Mouse (Mus musculus) left cerebral cortex, postnatal 36 days (tissue): Measurements from ENCODE around the gene Arl16. TPM values are rescaled to one million over a fixed set of nuclear protein-coding genes. Genes with fewer than 3 reads are reported as not detected.

ENCODE experiments used
- DNase-seq, 2 experiments: peaks; one replicate each; pipeline ENCODE4 v3.0.0; 2021 to 2022; ENCODE audit warnings: low spot score in 2 of 2, mixed read lengths in 1 of 2
- intact Hi-C: fragments of 180-260 bp; cut with DNase I; formaldehyde crosslinking; loops from one replicate; pipeline ENCODE4 v1.15.1; 2025
- total RNA-seq, 2 experiments: library from RNA; stranded (reverse); gene quantifications; 2 replicates each; pipeline ENCODE4 v1.2.3; 2021

Arl16 gene
- total RNA-seq, 2 experiments from 2014 or later: 49.3 to 55.0 TPM

DNA sequence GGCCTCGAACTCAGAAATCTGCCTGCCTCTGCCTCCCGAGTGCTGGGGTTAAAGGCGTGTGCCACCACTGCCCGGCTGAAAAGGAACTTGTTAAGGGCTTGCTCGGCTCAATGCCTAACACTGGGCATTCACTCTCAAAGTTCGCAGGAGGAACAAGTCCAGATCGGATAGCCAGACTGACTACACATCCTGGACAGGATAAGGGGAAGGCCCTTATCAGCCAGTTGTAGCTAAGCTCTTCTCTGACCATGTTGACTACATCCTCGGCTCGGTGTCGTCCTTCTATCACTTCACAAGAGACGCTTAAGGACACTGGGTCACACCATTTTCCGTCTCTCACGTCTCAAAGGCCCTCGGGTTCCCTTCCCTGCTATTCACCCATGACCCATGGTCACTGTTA lies 10.0 kb downstream of the Arl16 start:
- DNase-seq: no peak
- intact Hi-C loops: no loop called here

DNA sequence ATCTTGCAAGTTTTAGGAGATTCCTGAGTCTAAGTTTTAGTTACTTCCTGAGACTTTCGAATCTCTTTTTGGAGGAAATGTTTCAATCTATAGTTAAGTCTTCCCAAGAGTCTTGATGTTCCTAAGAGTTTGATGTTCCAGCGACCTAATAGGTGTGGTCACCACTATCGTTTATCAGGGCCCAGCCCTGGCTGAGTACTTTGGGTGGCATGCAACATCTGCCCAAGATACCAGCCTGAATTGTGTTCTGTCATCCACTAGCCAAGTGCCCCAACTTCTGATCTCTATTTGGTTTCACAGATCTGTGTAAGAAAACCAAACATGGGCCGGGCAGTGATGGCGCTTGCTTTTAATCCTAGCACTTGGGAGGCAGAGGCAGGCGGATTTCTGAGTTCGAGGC lies 12.0 kb downstream of the Arl16 start:
- intact Hi-C loops: no loop called here
- DNase-seq: no peak

DNA sequence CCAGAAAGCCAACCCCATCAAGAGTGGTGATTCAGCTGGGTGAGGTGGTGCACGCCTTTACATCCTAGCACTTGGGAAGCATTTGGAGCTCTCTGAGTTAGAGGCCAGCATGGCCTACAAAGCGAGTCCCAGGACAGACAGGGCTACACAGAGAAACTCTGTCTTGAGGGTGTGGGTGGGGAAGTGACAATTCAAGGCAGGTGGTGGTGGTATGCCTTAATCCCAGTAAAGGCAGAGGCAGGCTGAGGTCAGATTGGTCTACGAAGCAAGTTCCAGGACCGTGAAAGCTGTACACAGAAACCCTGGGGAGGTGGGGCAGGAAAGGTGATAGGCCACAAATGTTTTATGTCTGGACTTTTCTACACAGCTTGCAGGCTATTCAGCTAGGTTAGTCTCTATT lies 12.4 kb downstream of the Arl16 start:
- intact Hi-C loops: no loop called here
- DNase-seq: no peak

DNA sequence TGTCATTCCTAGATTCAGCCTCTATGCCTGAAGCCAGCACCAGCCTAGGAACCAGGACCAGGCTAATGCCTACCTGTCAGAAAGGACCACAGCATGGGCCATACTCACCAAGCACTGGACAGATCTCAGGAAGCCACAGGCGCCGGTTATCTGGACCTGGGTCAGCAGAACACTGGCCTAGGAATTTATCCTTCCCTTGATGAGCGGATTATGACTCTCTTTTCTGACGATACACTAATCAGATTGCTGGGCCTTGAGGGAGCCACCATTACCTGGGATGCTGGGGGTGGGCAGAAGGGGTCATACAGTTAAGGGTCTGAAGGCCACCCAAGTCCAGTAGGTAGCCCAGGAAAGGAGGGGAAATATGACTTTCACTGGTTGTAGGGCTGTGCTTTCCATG lies 14.1 kb downstream of the Arl16 start, which contains the start of gene Pde6g:
TSS of gene Pde6g (minus strand) at position 195 of the 400 bp plus-strand sequence.
- DNase-seq: no peak
- intact Hi-C loops: no loop called here

DNA sequence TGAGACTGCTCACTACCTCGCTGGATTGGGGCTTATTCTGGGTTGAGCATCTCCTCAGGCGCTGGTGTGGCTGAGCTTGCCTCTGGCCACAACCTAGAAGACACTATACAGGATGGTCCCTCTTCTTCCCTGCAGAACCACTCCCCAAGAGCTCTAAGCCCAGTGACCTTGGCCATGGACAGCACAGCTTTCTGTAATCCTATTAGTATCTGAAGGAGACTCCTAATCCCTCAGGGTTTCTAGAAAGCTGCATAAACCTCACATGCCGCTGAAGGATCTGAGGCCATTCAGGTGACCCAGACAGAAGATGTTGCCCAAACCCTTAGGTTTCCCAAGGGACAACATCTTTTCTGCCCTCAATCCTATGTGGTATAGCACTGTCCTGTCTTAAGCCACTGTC lies 15.2 kb downstream of the Arl16 start:
- DNase-seq: no peak
- intact Hi-C loops: no loop called here

DNA sequence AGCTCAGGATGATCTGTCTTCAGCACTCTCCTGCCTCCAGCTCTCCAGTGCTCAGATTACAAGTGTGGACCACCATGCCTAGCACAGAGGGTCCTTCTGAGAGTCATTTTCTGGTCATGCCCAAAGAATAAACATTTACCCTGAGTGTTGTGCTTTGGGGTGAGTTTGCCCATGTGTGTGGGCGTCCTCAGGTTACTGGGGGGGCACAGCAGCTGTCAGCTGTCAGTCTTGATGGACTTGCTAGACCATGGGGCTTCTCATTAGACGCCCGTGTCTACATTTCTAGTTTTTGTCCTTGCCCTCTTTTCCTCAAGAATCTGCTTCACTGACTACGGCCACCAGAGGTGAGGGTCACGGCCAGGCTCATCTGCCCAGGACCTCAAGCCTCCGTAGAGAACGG lies 20.2 kb downstream of the Arl16 start:
- no peak for DNase-seq
- intact Hi-C loops: no loop called here

DNA sequence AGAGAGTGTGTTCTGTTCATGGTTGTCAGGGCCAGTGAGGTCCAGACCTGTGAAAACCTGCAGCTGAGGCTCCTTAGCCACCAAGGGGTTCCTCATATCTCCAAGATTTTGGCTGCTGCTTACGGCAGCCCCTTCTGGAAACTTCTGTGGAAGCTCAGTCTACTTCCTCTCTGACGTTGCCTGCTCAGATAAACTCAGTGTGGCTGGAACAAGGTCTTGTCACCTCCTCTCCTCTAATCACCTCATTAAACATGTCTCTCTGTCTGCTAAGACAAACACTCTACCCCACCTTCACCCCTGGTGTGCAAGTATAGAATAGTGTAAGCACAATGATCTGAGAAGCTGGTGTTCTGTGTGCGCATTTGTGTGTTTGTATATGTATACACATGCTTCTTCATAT lies 21.9 kb downstream of the Arl16 start:
- intact Hi-C loops: no loop called here
- DNase-seq: no peak

DNA sequence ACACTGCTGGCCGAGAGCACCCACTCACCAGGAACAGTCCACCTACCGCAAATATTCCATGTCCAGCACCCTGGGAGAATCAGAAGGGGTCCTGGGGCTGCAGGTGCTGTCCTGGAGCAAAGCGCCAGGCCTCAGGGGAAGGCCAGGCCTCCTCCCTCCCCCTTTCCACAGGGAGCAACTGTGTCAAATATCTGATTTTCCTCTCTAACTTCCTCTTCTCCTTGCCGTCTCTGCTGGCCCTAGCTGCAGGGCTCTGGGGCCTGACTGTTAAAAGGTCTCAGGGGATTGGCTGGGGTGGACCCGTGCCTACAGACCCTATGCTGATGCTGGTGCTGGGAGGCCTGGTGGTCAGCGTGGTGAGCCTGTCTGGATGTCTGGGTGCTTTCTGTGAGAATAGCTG lies 23.3 kb downstream of the Arl16 start:
- intact Hi-C loops: no loop called here
- DNase-seq: no peak

DNA sequence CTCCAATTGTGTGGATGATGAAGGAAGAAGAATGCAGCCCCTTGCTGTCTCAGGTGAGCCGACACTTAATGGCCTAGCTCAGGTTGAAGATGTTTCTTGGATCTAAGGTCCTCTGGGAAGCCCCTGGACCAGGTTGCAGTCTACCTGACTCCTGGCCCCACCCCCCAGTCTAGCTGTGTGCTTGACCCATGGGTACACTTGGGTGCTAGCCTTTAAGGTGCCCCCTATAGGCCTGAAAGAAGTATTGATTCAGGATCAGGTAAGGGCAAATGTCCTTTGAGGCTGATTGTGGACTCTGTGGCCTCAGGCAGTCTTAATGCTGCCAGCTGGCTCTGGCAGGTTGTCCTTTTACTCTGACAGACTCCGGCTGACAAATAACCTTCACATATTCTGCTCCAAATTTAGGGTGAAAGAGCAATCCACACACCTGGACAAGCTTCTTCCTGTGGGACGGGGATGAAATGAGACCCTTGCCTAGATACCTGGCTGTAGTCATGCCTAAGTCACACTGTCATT lies 24.6 kb downstream of the Arl16 start:
- intact Hi-C loops: no loop called here
- DNase-seq: no peak

DNA sequence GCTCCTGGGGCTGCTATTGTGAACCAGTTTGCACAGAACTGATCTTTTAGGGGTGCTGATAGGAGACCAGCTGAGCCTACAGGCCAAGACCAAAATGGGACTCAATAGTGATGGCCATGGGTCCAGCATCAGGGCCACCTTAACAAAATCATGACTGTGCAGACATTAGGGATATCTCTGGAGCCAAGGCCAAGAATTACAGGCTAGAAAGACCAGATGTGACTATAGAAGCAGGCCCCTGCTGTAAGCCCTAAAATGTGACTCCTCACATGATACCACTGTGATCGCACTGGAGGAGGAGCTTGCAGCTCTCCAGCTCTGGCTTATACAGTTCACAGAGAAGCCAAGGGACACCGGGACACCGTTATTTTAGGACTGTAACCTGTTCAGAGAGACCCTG lies 25.1 kb downstream of the Arl16 start, which contains the start of gene Tspan10:
TSS of gene Tspan10 (plus strand) at position 301 of the 400 bp plus-strand sequence.
- intact Hi-C loops: no loop called here

DNA sequence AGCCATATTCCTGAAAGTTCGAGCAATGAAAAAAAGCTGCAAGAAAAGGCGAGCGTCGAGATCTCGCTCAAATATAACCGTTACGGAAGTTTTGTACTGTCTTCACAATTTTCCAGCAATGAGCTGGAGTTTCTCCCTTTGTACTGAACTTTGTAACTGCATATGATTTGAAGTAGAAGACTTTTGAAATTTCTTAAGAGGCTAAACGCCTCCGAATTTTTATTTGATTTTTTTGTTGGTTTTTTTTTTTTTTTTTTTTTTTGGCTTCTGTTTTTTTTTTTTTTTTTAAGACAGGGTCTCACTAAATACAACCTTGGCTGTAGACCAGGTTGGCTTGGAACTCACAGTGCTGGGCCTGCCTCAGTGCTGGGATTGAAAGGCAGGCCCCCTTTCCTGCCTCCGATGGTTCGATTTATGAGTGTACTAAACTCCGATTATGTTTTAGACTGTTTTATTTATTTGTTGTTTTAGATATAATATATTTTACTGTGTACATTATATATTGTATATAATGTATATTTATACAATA lies 29.5 kb downstream of the Arl16 start:
- intact Hi-C loops: no loop called here
- DNase-seq: no peak

More for the DNA sequence above, 25.1 kb downstream of the Arl16 start, which contains the start of gene Tspan10:
- DNase-seq: no peak

DNA sequence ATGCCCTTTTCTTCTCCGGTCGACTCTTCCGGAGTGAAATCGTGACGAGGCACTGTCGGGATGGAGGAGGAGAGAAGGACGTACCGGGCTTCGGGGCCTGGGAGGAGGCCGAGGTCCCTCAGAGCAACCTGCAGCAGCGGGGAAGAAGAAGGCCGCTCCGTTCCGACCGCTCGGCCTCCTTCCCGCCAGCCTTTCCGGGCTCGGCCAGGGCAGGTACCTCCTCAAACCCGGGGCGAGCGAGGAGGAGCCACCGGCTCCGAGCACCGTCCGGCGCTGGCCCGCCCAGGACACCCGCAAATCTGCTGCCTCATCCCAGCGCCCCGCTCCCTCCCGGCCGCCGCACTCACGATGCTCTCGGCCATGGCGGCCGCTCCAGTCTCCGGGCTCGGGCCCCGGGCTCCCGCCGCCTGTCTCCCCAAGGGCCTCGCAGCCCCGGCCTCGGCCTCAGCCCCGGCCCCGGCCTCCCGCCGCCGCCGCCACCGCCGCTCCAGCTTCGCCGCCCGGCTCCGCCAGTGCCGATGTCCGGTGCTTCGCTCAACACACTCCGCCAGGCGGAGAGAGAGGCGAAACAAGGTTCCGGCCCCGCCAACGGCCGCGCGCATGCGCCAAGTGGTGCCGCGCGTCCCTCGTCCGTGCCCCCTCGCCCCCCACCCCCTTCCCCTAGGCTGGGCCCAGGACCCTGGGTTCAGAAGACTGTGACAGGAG lies 30.1 kb downstream of the Arl16 start, which contains the start of gene Nploc4:
TSS of gene Nploc4 (minus strand) at position 557 of the 705 bp plus-strand sequence.
- peak; percentile 85 to 87 for DNase-seq
- intact Hi-C loops: no loop called here

DNA sequence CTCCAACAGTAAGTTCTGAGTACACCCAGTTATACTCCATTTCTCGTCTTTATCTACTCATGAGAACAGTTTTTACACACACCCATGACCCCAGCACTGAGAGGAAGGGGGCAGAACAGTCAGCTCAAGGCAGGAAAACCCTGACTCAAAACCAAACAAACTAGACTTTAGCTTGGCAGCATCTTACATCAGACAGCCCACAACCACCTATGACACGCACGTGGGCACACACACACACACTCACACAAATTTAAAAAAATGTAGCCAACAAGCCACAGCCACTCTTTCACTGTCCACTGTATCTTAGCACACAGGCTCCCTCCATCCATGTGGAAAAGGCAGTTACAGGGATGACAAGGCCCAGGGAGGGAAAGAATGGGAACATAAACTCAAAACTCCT lies 40.7 kb downstream of the Arl16 start:
- no peak for DNase-seq
- intact Hi-C loops: no loop called here

DNA sequence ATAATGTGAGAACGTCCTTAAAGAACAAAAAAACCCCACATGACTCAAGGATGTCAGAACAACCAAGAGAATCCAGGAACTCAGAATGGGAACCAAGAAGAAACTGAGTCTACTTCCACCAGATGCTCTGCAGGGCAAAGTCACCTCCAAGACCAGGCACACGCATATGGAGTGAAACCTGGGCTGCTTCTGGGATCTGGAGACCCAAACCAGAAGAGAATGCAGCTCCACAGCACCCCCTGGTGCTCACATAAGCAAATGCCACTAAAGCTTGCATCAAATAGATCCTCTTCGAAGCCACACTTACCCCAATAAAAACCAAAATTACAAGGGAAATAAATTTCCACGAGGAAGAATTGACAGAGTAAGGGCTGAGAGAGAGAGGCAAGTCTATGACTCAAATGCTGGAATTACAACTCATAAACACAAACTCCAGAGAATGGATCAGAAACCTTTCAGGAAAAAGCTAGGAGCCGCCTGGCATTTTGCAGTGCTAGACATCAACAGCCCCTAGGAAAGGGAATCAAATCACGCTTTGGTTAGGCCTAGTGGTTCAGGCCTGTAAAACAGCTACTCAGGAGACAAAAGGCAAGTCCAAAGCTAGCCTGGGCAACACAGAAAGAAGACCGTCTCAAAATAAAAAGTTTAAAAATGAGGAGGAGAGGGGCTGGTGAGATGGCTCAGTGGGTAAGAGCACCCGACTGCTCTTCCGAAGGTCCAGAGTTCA lies 43.7 kb downstream of the Arl16 start:
- intact Hi-C loops: no loop called here
- DNase-seq: peak; percentile 35 to 40

DNA sequence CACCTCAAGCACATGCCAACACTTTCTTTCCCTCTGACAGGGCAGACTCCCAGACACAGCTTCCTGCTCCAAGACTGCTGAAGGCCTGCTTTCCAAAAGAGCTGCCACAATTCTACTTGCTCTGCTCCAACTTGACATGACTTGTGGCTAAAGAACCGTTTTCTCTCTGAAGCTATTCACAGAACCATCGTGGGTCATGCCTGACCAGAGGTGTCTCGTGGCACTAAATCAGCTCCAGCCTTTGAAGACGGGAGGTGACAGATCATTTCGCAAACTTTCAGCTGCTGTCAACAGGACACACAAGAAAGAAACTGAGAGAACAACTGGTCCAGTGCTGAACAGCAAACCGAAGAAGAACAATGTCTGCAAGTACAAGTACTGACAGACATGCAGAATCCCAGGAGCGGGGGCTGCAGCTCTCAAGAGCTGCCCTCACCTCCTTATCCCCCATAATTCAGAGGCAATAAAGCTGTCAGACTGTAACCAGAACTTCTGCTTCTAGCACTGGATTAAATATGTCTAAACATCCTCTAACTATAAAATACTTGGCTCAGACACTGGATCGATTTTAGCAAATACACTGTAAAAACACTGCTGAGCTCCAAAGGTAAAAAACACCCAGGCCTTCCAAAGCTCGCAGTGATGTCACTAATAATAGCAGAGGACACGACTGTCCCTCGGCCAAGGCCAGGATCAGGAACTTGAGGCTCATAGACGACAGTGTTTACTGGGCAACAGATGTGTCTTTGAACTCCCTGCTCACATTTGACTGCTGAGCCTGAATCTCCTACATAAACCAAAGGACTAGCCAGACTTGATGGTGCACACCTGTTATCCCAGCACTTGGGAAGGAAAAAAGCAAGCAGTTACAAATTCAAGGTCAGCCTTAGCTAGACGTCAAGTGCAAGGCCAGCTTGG lies 44.5 kb downstream of the Arl16 start:
- DNase-seq: no peak
- intact Hi-C loops: no loop called here

DNA sequence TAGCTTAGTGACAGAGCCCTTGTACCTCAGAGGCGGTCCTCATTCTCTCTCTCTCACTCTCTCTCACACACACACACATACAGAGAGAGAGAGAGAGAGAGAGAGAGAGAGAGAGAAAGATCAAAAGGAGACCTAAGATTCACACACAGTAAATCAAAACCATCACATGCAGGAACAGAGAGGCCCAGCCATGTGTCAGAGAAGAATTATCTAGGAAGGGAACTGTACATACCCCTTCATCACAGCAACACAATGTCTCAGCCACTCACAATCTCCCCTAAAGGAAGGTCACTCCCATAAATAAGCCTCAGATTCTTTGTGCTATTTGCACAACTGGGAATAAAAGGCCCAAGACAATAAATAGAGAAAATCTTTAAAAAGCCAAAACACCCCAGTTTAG lies 48.8 kb downstream of the Arl16 start:
- no peak for DNase-seq
- intact Hi-C loops: no loop called here

DNA sequence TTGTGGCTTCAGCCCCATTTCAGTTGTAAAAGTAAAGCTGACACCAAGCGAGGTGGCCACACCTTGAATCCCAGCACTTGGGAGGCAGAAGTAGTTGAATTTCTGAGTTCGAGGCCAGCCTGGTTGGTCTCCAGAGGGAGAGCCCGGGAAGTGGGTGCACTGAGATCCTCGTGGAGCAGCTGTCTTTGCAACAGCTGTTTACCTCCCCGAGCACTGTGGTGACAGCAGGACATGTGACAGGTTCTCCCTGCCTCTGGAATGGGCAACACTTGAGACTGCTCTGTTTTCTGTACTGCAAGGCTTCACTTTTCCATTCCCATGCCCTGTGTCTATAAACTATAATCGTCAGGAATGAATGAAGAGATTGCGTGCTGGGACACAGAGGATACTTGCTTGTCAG lies 49.6 kb downstream of the Arl16 start:
- DNase-seq: no peak

More for the DNA sequence above, 49.6 kb downstream of the Arl16 start:
- intact Hi-C loops: no loop called here
